Mouse (Mus musculus): ENCODE measurements around the gene Harbi1.

GRCm38 (mm10) chr2:91724716-91725115, 14.1 kb downstream of the Harbi1 start:
- TF ChIP-seq CTCF (IDR thresholded peaks at IDR 0.05; ENCODE audit: borderline replicate concordance, extremely low read depth, insufficient read depth, insufficient read length) (no peak), POLR2A (IDR thresholded peaks at IDR 0.05; ENCODE audit: borderline replicate concordance, extremely low read depth, insufficient read depth, insufficient read length, poor library complexity, severe bottlenecking) (no peak)

All from brain, embryonic 14.5 days (tissue).